Mouse (Mus musculus) liver, adult 2 months (tissue): Measurements from ENCODE around the gene Tdrkh. TPM values are rescaled to one million over a fixed set of nuclear protein-coding genes. Genes with fewer than 3 reads are reported as not detected.

ENCODE experiments used
- DNase-seq: peaks from one replicate; pipeline ENCODE4 v3.0.0-alpha.2; 2011; ENCODE audit warnings: low read depth, low spot score; ENCODE audit errors: extremely low read depth
- H3K27ac ChIP-seq: fragments of 200-500 bp; replicated peaks from 2 replicates; pipeline ENCODE4 v1.5.1; 2012; ENCODE audit warnings: low read depth, mild to moderate bottlenecking, control low read depth, inconsistent platforms, low read length; ENCODE audit not compliant: insufficient read depth
- H3K27me3 ChIP-seq: fragments of 200-500 bp; 2 replicates; pipeline ENCODE4 v1.6.1; 2012; ENCODE audit warnings: mild to moderate bottlenecking, moderate library complexity, low read length, inconsistent platforms; ENCODE audit not compliant: control insufficient read depth, insufficient read depth
- H3K36me3 ChIP-seq: fragments of 200-500 bp; 2 replicates; pipeline ENCODE4 v1.6.1; 2012; ENCODE audit warnings: low read length, inconsistent platforms; ENCODE audit not compliant: control insufficient read depth, insufficient read depth
- H3K4me1 ChIP-seq: fragments of 200-500 bp; 2 replicates; pipeline ENCODE4 v1.6.1; 2011; ENCODE audit warnings: low read length; ENCODE audit not compliant: control insufficient read depth, insufficient read depth
- H3K4me3 ChIP-seq: fragments of 200-500 bp; 2 replicates; pipeline ENCODE4 v1.5.1; 2011; ENCODE audit warnings: low read depth, mild to moderate bottlenecking, control low read depth, low read length, moderate library complexity; ENCODE audit not compliant: insufficient read depth
- H3K79me2 ChIP-seq: fragments of 200-500 bp; 2 replicates; pipeline ENCODE4 v1.6.1; 2012; ENCODE audit warnings: inconsistent platforms, mild to moderate bottlenecking, low read length, moderate library complexity; ENCODE audit not compliant: control insufficient read depth, insufficient read depth
- H3K9ac ChIP-seq: fragments of 200-500 bp; 2 replicates; pipeline ENCODE4 v1.6.1; 2012; ENCODE audit warnings: low read depth, mild to moderate bottlenecking, control low read depth, inconsistent platforms, low read length
- CTCF ChIP-seq: fragments of 200-500 bp; IDR thresholded peaks from 2 replicates; pipeline ENCODE4 v1.5.1; 2011; ENCODE audit warnings: low read depth, low read length, control low read depth
- POLR2A ChIP-seq: fragments of 200-500 bp; IDR thresholded peaks from 2 replicates; pipeline ENCODE4 v1.6.1; 2011; ENCODE audit warnings: low read length, control low read depth; ENCODE audit not compliant: insufficient read depth; ENCODE audit errors: extremely low read depth
- WGBS: fragments of 180-500 bp; shearing (Covaris S2); methylation state at CpG from one replicate; pipeline ENCODE4 v1.1.7; 2018; 5-methylcytosine and 5-hydroxymethylcytosine counted together
- polyA plus RNA-seq: library from polyadenylated mRNA; depleted of rRNA; stranded (reverse); fragments of >200 nt; gene quantifications from 2 replicates; pipeline ENCODE4 v1.2.3, GENCODE M21; 2012
- total RNA-seq: library from RNA; depleted of rRNA; stranded (reverse); fragments of >200 nt; gene quantifications from 2 replicates; pipeline ENCODE4 v1.2.3, GENCODE M21; 2014

Tdrkh gene
- total and polyA plus RNA-seq, 2 experiments, result 0.66 to 1.8 TPM

- 0 out of 2 replicates have a peak, but pooled peaks cover under 1% of the 10 kb centered on the region for H3K4me1 ChIP-seq
- no peaks in the 10 kb centered on the region for H3K79me2 ChIP-seq
- DNase-seq, result peak; percentile 34
- H3K36me3 ChIP-seq, result peaks cover 39% of the 10 kb centered on the region
- 83% methylated on average over 2 of the region's 2 CpGs for WGBS
- no peak for TF ChIP-seq CTCF
- TF ChIP-seq POLR2A, result no peak
- H3K9ac ChIP-seq, result no peak overlapping the region
- H3K27ac ChIP-seq, result no peak overlapping the region
- H3K4me3 ChIP-seq, result no peak overlapping the region
- H3K27me3 ChIP-seq, result no peaks in the 10 kb centered on the region
Observed at GRCm38 (mm10) chr3:94449377-94449776, 36.3 kb downstream of the Tdrkh start.

GRCm38 (mm10) chr3:94456529-94457000, 43.5 kb downstream of the Tdrkh start:
- Histone ChIP-seq H3K27me3 (no peaks in the 10 kb centered on the region), H3K4me3 (no peak overlapping the region), H3K9ac (no peak overlapping the region), H3K27ac (no peak overlapping the region), H3K79me2 (no peaks in the 10 kb centered on the region), H3K36me3 (no peaks in the 10 kb centered on the region), H3K4me1 (no peaks in the 10 kb centered on the region)
- TF ChIP-seq CTCF (peak; percentile 78), POLR2A (no peak)
- 7% methylated on average over 12 of the region's 12 CpGs for WGBS
- peak; percentile 67 for DNase-seq

GRCm38 (mm10) chr3:94457055-94457454, 44.0 kb downstream of the Tdrkh start:
- TF ChIP-seq CTCF (no peak), POLR2A (no peak)
- Histone ChIP-seq H3K4me3 (no peak overlapping the region), H3K27ac (no peak overlapping the region), H3K9ac (no peak overlapping the region), H3K36me3 (no peaks in the 10 kb centered on the region), H3K27me3 (no peaks in the 10 kb centered on the region), H3K79me2 (no peaks in the 10 kb centered on the region), H3K4me1 (no peaks in the 10 kb centered on the region)
- no peak for DNase-seq
- WGBS, result 81% methylated on average over 3 of the region's 3 CpGs

- no peaks in the 10 kb centered on the region for H3K36me3 ChIP-seq
- H3K4me3 ChIP-seq, result no peak overlapping the region
- H3K27ac ChIP-seq, result no peak overlapping the region
- DNase-seq, result no peak
- H3K4me1 ChIP-seq, result no peaks in the 10 kb centered on the region
- no peaks in the 10 kb centered on the region for H3K27me3 ChIP-seq
- no peak overlapping the region for H3K9ac ChIP-seq
- 87% methylated on average over 2 of the region's 2 CpGs for WGBS
- TF ChIP-seq CTCF (no peak), POLR2A (no peak)
- no peaks in the 10 kb centered on the region for H3K79me2 ChIP-seq
Observed at GRCm38 (mm10) chr3:94459834-94460233, 46.8 kb downstream of the Tdrkh start.

- Histone ChIP-seq H3K27ac (no peak overlapping the region), H3K9ac (no peak overlapping the region), H3K4me1 (no peaks in the 10 kb centered on the region), H3K4me3 (no peak overlapping the region), H3K27me3 (no peaks in the 10 kb centered on the region), H3K36me3 (no peaks in the 10 kb centered on the region), H3K79me2 (no peaks in the 10 kb centered on the region)
- DNase-seq, result no peak
- TF ChIP-seq POLR2A (no peak), CTCF (no peak)
- 57% methylated on average over 11 of the region's 11 CpGs for WGBS
Observed at GRCm38 (mm10) chr3:94463926-94464578, 51.0 kb downstream of the Tdrkh start.

- no peak for DNase-seq
- Histone ChIP-seq H3K4me3 (no peak overlapping the region), H3K27ac (no peak overlapping the region), H3K9ac (no peak overlapping the region), H3K36me3 (no peaks in the 10 kb centered on the region), H3K79me2 (no peaks in the 10 kb centered on the region), H3K4me1 (no peaks in the 10 kb centered on the region), H3K27me3 (no peaks in the 10 kb centered on the region)
- 91% methylated on average over 13 of the region's 13 CpGs for WGBS
- TF ChIP-seq CTCF (no peak), POLR2A (no peak)
Observed at GRCm38 (mm10) chr3:94465632-94466430, 52.8 kb downstream of the Tdrkh start.
